Mouse (Mus musculus): ENCODE data around the gene Hpn. TPM values are rescaled to one million over a fixed set of nuclear protein-coding genes. Genes with fewer than 3 reads are reported as not detected.

Hpn gene
- polyA plus RNA-seq, 1 experiment: not detected

- H3K4me1 ChIP-seq (ENCODE audit: control insufficient read depth, insufficient read depth, low read length): peaks cover 37% of the 10 kb centered on the region
- TF ChIP-seq POLR2A (IDR thresholded peaks at IDR 0.05; ENCODE audit: insufficient read depth, low read depth, low read length): no peak
- TF ChIP-seq CTCF (IDR thresholded peaks at IDR 0.05; ENCODE audit: insufficient read depth, low read depth, low read length): no peak
- H3K27ac ChIP-seq (ENCODE audit: insufficient read depth, low read depth, low read length): no peak overlapping the region
- 0 out of 2 replicates have a peak overlapping the region, but pooled peaks have one; percentile 0 for H3K4me3 ChIP-seq (ENCODE audit: insufficient read depth, low read depth, low read length)
- 12% methylated on average over 34 of the region's 34 CpGs for WGBS
Measured at GRCm38 (mm10) chr7:31052636-31053434, 62.3 kb downstream of the Hpn start.

- 11% methylated on average over 22 of the region's 22 CpGs for WGBS
- no peak overlapping the region for H3K27ac ChIP-seq (ENCODE audit: insufficient read depth, low read depth, low read length)
- peaks cover 37% of the 10 kb centered on the region for H3K4me1 ChIP-seq (ENCODE audit: control insufficient read depth, insufficient read depth, low read length)
- no peak for TF ChIP-seq POLR2A (IDR thresholded peaks at IDR 0.05; ENCODE audit: insufficient read depth, low read depth, low read length)
- TF ChIP-seq CTCF (IDR thresholded peaks at IDR 0.05; ENCODE audit: insufficient read depth, low read depth, low read length): no peak
- 0 out of 2 replicates have a peak overlapping the region, but pooled peaks have one; percentile 0 for H3K4me3 ChIP-seq (ENCODE audit: insufficient read depth, low read depth, low read length)
Measured at GRCm38 (mm10) chr7:31052251-31052635, 62.8 kb downstream of the Hpn start.

GRCm38 (mm10) chr7:31051321-31052021, 63.6 kb downstream of the Hpn start, which contains the start of gene Fxyd7:
Fxyd7 (minus strand) TSS chr7:31051467.
- Histone ChIP-seq H3K4me1 (ENCODE audit: control insufficient read depth, insufficient read depth, low read length) (peaks cover 37% of the 10 kb centered on the region), H3K4me3 (ENCODE audit: insufficient read depth, low read depth, low read length) (peak within 1 kb of the TSS; percentile 33), H3K27ac (ENCODE audit: insufficient read depth, low read depth, low read length) (no peak within 1 kb of the TSS)
- TF ChIP-seq POLR2A (IDR thresholded peaks at IDR 0.05; ENCODE audit: insufficient read depth, low read depth, low read length): no peak
- no peak for TF ChIP-seq CTCF (IDR thresholded peaks at IDR 0.05; ENCODE audit: insufficient read depth, low read depth, low read length)
- 5% methylated on average over 27 of the region's 28 CpGs for WGBS

- 1% methylated on average over 9 of the region's 9 CpGs for WGBS
- H3K27ac ChIP-seq (ENCODE audit: insufficient read depth, low read depth, low read length): no peak overlapping the region
- peaks cover 37% of the 10 kb centered on the region for H3K4me1 ChIP-seq (ENCODE audit: control insufficient read depth, insufficient read depth, low read length)
- TF ChIP-seq POLR2A (IDR thresholded peaks at IDR 0.05; ENCODE audit: insufficient read depth, low read depth, low read length): no peak
- TF ChIP-seq CTCF (IDR thresholded peaks at IDR 0.05; ENCODE audit: insufficient read depth, low read depth, low read length): no peak
- H3K4me3 ChIP-seq (ENCODE audit: insufficient read depth, low read depth, low read length): peak overlapping the region; percentile 30
Measured at GRCm38 (mm10) chr7:31050921-31051320, 64.2 kb downstream of the Hpn start.

GRCm38 (mm10) chr7:31050487-31050886, 64.6 kb downstream of the Hpn start:
- H3K4me3 ChIP-seq (ENCODE audit: insufficient read depth, low read depth, low read length): peak overlapping the region; percentile 33; the same call in 1 of the 2 replicates
- peaks cover 37% of the 10 kb centered on the region for H3K4me1 ChIP-seq (ENCODE audit: control insufficient read depth, insufficient read depth, low read length)
- no peak overlapping the region for H3K27ac ChIP-seq (ENCODE audit: insufficient read depth, low read depth, low read length)
- 14% methylated on average over 6 of the region's 6 CpGs for WGBS
- TF ChIP-seq CTCF (IDR thresholded peaks at IDR 0.05; ENCODE audit: insufficient read depth, low read depth, low read length) (no peak), POLR2A (IDR thresholded peaks at IDR 0.05; ENCODE audit: insufficient read depth, low read depth, low read length) (no peak)

- Histone ChIP-seq H3K4me3 (ENCODE audit: insufficient read depth, low read depth, low read length) (peak overlapping the region; percentile 33), H3K4me1 (ENCODE audit: control insufficient read depth, insufficient read depth, low read length) (peaks cover 37% of the 10 kb centered on the region), H3K27ac (ENCODE audit: insufficient read depth, low read depth, low read length) (no peak overlapping the region)
- WGBS: 4% methylated on average over 15 of the region's 15 CpGs
- no peak for TF ChIP-seq CTCF (IDR thresholded peaks at IDR 0.05; ENCODE audit: insufficient read depth, low read depth, low read length)
- TF ChIP-seq POLR2A (IDR thresholded peaks at IDR 0.05; ENCODE audit: insufficient read depth, low read depth, low read length): no peak
Measured at GRCm38 (mm10) chr7:31049846-31050281, 65.2 kb downstream of the Hpn start.

GRCm38 (mm10) chr7:31049135-31049845, 65.8 kb downstream of the Hpn start:
- 18% methylated on average over 5 of the region's 5 CpGs for WGBS
- Histone ChIP-seq H3K27ac (ENCODE audit: insufficient read depth, low read depth, low read length) (no peak overlapping the region), H3K4me1 (ENCODE audit: control insufficient read depth, insufficient read depth, low read length) (peaks cover 37% of the 10 kb centered on the region), H3K4me3 (ENCODE audit: insufficient read depth, low read depth, low read length) (peak overlapping the region; percentile 33)
- TF ChIP-seq POLR2A (IDR thresholded peaks at IDR 0.05; ENCODE audit: insufficient read depth, low read depth, low read length) (no peak), CTCF (IDR thresholded peaks at IDR 0.05; ENCODE audit: insufficient read depth, low read depth, low read length) (no peak)

Other genes starting within 250 kb of the Hpn start
- gene Cd22, start 234.9 kb downstream of the Hpn start, polyA plus RNA-seq (2012; ENCODE audit: insufficient read depth, insufficient read length, low replicate concordance, missing spikeins): not detected in 2 replicates
- not detected in 2 replicates for gene Mag, start 200.4 kb downstream of the Hpn start, polyA plus RNA-seq (2012; ENCODE audit: insufficient read depth, insufficient read length, low replicate concordance, missing spikeins)
- not detected in 2 replicates for gene Hamp2, start 190.6 kb downstream of the Hpn start, polyA plus RNA-seq (2012; ENCODE audit: insufficient read depth, insufficient read length, low replicate concordance, missing spikeins)
- gene Hamp, start 171.3 kb downstream of the Hpn start, polyA plus RNA-seq (2012; ENCODE audit: insufficient read depth, insufficient read length, low replicate concordance, missing spikeins): not detected in 2 replicates
- gene Usf2, start 158.5 kb downstream of the Hpn start, polyA plus RNA-seq (2012; ENCODE audit: insufficient read depth, insufficient read length, low replicate concordance, missing spikeins): 282 TPM in 1 of 2 replicates, not detected in the other
- gene Lsr, start 141.8 kb downstream of the Hpn start, polyA plus RNA-seq (2012; ENCODE audit: insufficient read depth, insufficient read length, low replicate concordance, missing spikeins): not detected in 2 replicates
- gene Fam187b, start 141.5 kb downstream of the Hpn start, polyA plus RNA-seq (2012; ENCODE audit: insufficient read depth, insufficient read length, low replicate concordance, missing spikeins): not detected in 2 replicates
- not detected in 2 replicates for gene Fxyd5, start 72.8 kb downstream of the Hpn start, polyA plus RNA-seq (2012; ENCODE audit: insufficient read depth, insufficient read length, low replicate concordance, missing spikeins)
- gene Fxyd7, start 63.8 kb downstream of the Hpn start, polyA plus RNA-seq (2012; ENCODE audit: insufficient read depth, insufficient read length, low replicate concordance, missing spikeins): not detected in 2 replicates
- gene Fxyd1, start 58.1 kb downstream of the Hpn start, polyA plus RNA-seq (2012; ENCODE audit: insufficient read depth, insufficient read length, low replicate concordance, missing spikeins): not detected in 2 replicates
- not detected in 2 replicates for gene Lgi4, start 55.9 kb downstream of the Hpn start, polyA plus RNA-seq (2012; ENCODE audit: insufficient read depth, insufficient read length, low replicate concordance, missing spikeins)
- gene Fxyd3, start 38.6 kb downstream of the Hpn start, polyA plus RNA-seq (2012; ENCODE audit: insufficient read depth, insufficient read length, low replicate concordance, missing spikeins): not detected in 2 replicates
- not detected in 2 replicates for gene Scn1b, start 11.7 kb upstream of the Hpn start, polyA plus RNA-seq (2012; ENCODE audit: insufficient read depth, insufficient read length, low replicate concordance, missing spikeins)
- gene Gramd1a, start 40.6 kb upstream of the Hpn start, polyA plus RNA-seq (2012; ENCODE audit: insufficient read depth, insufficient read length, low replicate concordance, missing spikeins): not detected in 2 replicates
- not detected in 2 replicates for gene Scgb2b2, start 175.2 kb upstream of the Hpn start, polyA plus RNA-seq (2012; ENCODE audit: insufficient read depth, insufficient read length, low replicate concordance, missing spikeins)
- not detected in 2 replicates for gene Scgb1b2, start 176.5 kb upstream of the Hpn start, polyA plus RNA-seq (2012; ENCODE audit: insufficient read depth, insufficient read length, low replicate concordance, missing spikeins)
- not detected in 2 replicates for gene Scgb2b3, start 246.8 kb upstream of the Hpn start, polyA plus RNA-seq (2012; ENCODE audit: insufficient read depth, insufficient read length, low replicate concordance, missing spikeins)